ENCODE assay signal across 10 mouse cellular contexts in the genomic region with DNA sequence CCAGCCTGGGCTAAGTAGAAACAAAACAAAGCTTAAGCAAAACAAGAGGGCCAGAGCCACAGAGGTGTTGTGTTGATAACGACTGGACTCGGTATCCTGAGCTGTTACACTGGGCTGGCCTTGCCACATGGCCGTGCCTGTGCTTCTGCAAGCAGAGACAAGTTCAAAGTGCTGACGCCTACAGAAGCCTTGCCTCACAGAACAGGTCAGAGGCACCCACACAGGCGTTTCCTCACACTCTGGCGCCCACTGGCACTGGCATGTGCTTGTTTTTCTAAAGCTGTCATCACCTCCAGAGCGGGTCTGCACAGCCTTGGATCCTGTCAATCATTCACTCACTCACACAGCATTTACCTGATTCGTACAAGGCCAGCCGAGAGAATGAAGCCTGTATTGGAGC. TPM values are rescaled to one million over a fixed set of nuclear protein-coding genes. Genes with fewer than 3 reads are reported as not detected.
A peak's percentile ranks its signal among the peaks of the same experiment; 100 is the strongest.
DNase-seq lines count a peak whose midpoint lies in the region; ATAC-seq and TF ChIP-seq lines count a peak whose summit lies in the region.
"Had no signal": no experiment of that assay in that cellular context is flagged by ENCODE, and none has a peak within 500 bp of the region (broad histone marks: within the 10 kb centered on the region; RNA-seq: fewer than 3 reads in every experiment).

No protein-coding gene starts in this region.

- H3K4me3 ChIP-seq in thymus, adult 2 months (ENCODE audit: control insufficient read depth, insufficient read depth, low read length): no peak overlapping the region
- no peak overlapping the region for H3K4me3 ChIP-seq in limb, embryonic 15.5 days

- no peak overlapping the region for H3K4me2 ChIP-seq in limb, embryonic 15.5 days

- WGBS in thymus, adult 2 months: 85% methylated on average over 9 of the region's 9 CpGs
- 47% methylated on average over 9 of the region's 9 CpGs for WGBS in limb, embryonic 15.5 days

- no peak for DNase-seq in thymus, adult 2 months
- DNase-seq in thymus, postnatal 36 days: no peak
- peak; percentile 96 for DNase-seq in kidney, adult 11 months
- peak; percentile 76 for DNase-seq in yolk sac, embryonic 10.5 days (ENCODE audit: low spot score)
- DNase-seq in retina, embryonic 14.5 days (ENCODE audit: low spot score): no peak
- no peak for DNase-seq in adrenal gland, adult 2 months
- DNase-seq: retina, postnatal 1 day had no signal

- no peaks in the 10 kb centered on the region for H3K36me3 ChIP-seq in thymus, adult 2 months (ENCODE audit: control insufficient read depth, insufficient read depth, low read length)
- no peaks in the 10 kb centered on the region for H3K36me3 ChIP-seq in limb, embryonic 15.5 days

- H3K9me3 ChIP-seq in limb, embryonic 15.5 days: no peaks in the 10 kb centered on the region

- ATAC-seq in limb, embryonic 15.5 days (ENCODE audit: insufficient number of reproducible peaks, low FRiP score, low TSS enrichment, low read depth): peak; percentile 41; the same call in 1 of the 2 replicates

- H3K27me3 ChIP-seq in thymus, adult 2 months (ENCODE audit: control insufficient read depth, insufficient read depth, low read length): no peaks in the 10 kb centered on the region
- H3K27me3 ChIP-seq in limb, embryonic 15.5 days: no peaks in the 10 kb centered on the region

- no peak for TF ChIP-seq CTCF in thymus, adult 2 months (IDR thresholded peaks at IDR 0.05; ENCODE audit: borderline replicate concordance, control insufficient read depth, extremely low read depth, insufficient read depth, low read length, poor library complexity)

- peak overlapping the region; percentile 36; the same call in 1 of the 2 replicates for H3K27ac ChIP-seq in thymus, adult 2 months (ENCODE audit: control insufficient read depth, insufficient read depth, low read length)
- peak overlapping the region; percentile 57; the same call in 1 of the 2 replicates for H3K27ac ChIP-seq in limb, embryonic 15.5 days

- H3K9ac ChIP-seq in limb, embryonic 15.5 days: no peak overlapping the region

- TF ChIP-seq POLR2A in thymus, adult 2 months (IDR thresholded peaks at IDR 0.05; ENCODE audit: control insufficient read depth, extremely low read depth, insufficient read depth, low read length, poor library complexity): no peak

- no peaks in the 10 kb centered on the region for H3K4me1 ChIP-seq in thymus, adult 2 months (replicated peaks; ENCODE audit: control insufficient read depth, insufficient read depth, low read length)
- peaks cover 6% of the 10 kb centered on the region; the same call in 1 of the 2 replicates for H3K4me1 ChIP-seq in limb, embryonic 15.5 days

RNA-seq across cellular contexts. Expression of a gene that starts 4.6 kb away (rescaled TPM):
- polyA plus RNA-seq in thymus, adult 2 months (2012; rRNA removed): 0.18 and 0.92 TPM in 2 replicates
- 0.41 TPM in 1 of 2 replicates, not detected in the other for polyA plus RNA-seq in limb, embryonic 15.5 days (2015; fragmentation: Nextera tagmentation; extraction: Ambion mirVana)
- total RNA-seq in adrenal gland, adult 2 months (2021): 10 to 100 TPM; 25.7 to 59.4 TPM
- polyA plus RNA-seq in adrenal gland, adult 2 months (2012; rRNA removed): 5.8 and 9.2 TPM in 2 replicates
- total RNA-seq: granulocyte monocyte progenitor cell, adult 5-6 weeks; monocyte, adult 5-6 weeks had no signal

RNA-seq across cellular contexts. Expression of a gene that starts 18.6 kb away (rescaled TPM):
- polyA plus RNA-seq in thymus, adult 2 months (2012; rRNA removed): 15.6 and 25.5 TPM in 2 replicates
- polyA plus RNA-seq in limb, embryonic 15.5 days (2015; fragmentation: Nextera tagmentation; extraction: Ambion mirVana): 21.4 and 22.5 TPM in 2 replicates
- 10 to 100 TPM; 38.5 to 78.4 TPM for total RNA-seq in adrenal gland, adult 2 months (2021)
- polyA plus RNA-seq in adrenal gland, adult 2 months (2012; rRNA removed): 16.8 and 22.1 TPM in 2 replicates

RNA-seq across cellular contexts. Expression of a gene that starts 48.9 kb away (rescaled TPM):
- 11.8 and 11.9 TPM in 2 replicates for polyA plus RNA-seq in thymus, adult 2 months (2012; rRNA removed)
- 3.6 TPM in 2 replicates for polyA plus RNA-seq in limb, embryonic 15.5 days (2015; fragmentation: Nextera tagmentation; extraction: Ambion mirVana)
- 10 to 100 TPM; 21.3 to 29.6 TPM for total RNA-seq in adrenal gland, adult 2 months (2021)
- 13.2 and 14.4 TPM in 2 replicates for polyA plus RNA-seq in adrenal gland, adult 2 months (2012; rRNA removed)

RNA-seq across cellular contexts. Expression of a gene that starts 51.6 kb away (rescaled TPM):
- 16.0 and 16.9 TPM in 2 replicates for polyA plus RNA-seq in thymus, adult 2 months (2012; rRNA removed)
- polyA plus RNA-seq in limb, embryonic 15.5 days (2015; fragmentation: Nextera tagmentation; extraction: Ambion mirVana): 13.3 and 14.7 TPM in 2 replicates
- total RNA-seq in adrenal gland, adult 2 months (2021): 10 to 100 TPM; 18.2 to 22.0 TPM
- 16.6 and 19.3 TPM in 2 replicates for polyA plus RNA-seq in adrenal gland, adult 2 months (2012; rRNA removed)

RNA-seq across cellular contexts. Expression of a gene that starts 56.5 kb away (rescaled TPM):
- polyA plus RNA-seq in thymus, adult 2 months (2012; rRNA removed): 8.5 and 14.4 TPM in 2 replicates
- 0.45 TPM in 1 of 2 replicates, not detected in the other for polyA plus RNA-seq in limb, embryonic 15.5 days (2015; fragmentation: Nextera tagmentation; extraction: Ambion mirVana)
- not detected for total RNA-seq in adrenal gland, adult 2 months (2021)
- 4.3 and 6.8 TPM in 2 replicates for polyA plus RNA-seq in adrenal gland, adult 2 months (2012; rRNA removed)
- total RNA-seq: monocyte, adult 5-6 weeks had no signal

Comparison
In these comparisons a context has a peak if more than half of its experiments do, and no peak if none do; other contexts are left out.
1. DNase-seq: peak in kidney, adult 11 months (single experiment) and yolk sac, embryonic 10.5 days (single experiment); none in thymus, adult 2 months (single experiment), thymus, postnatal 36 days (0 of 2), retina, embryonic 14.5 days (single experiment) and adrenal gland, adult 2 months (single experiment).